Mouse (Mus musculus) brain, embryonic 14.5 days (tissue): ENCODE data around the gene Il12a.

Experiments
- CTCF ChIP-seq: fragments of 200-500 bp; IDR thresholded peaks from 2 replicates; pipeline ENCODE4 v1.5.1; 2012; ENCODE audit warnings: inconsistent platforms, mild to moderate bottlenecking, moderate library complexity, borderline replicate concordance; ENCODE audit not compliant: insufficient read depth, insufficient read length; ENCODE audit errors: extremely low read depth
- POLR2A ChIP-seq: fragments of 200-500 bp; IDR thresholded peaks from 2 replicates; pipeline ENCODE4 v1.6.1; 2012; ENCODE audit warnings: mild to moderate bottlenecking, inconsistent platforms, borderline replicate concordance; ENCODE audit not compliant: poor library complexity, insufficient read depth, insufficient read length, severe bottlenecking; ENCODE audit errors: extremely low read depth

- TF ChIP-seq CTCF (no peak), POLR2A (no peak)
Measured at GRCm38 (mm10) chr3:68662386-68662785, 28.1 kb upstream of the Il12a start.
